Mouse (Mus musculus) lung, postnatal 0 days (tissue): ENCODE data around the gene Chp2.

ENCODE experiments used
- CTCF ChIP-seq: IDR thresholded peaks from 2 replicates; pipeline ENCODE4 v1.5.1; 2016; ENCODE audit warnings: antibody characterized with exemption, mild to moderate bottlenecking
- EP300 ChIP-seq: IDR thresholded peaks from 2 replicates; pipeline ENCODE4 v1.6.1; 2016; ENCODE audit warnings: antibody characterized with exemption, mild to moderate bottlenecking, control low read depth

DNA sequence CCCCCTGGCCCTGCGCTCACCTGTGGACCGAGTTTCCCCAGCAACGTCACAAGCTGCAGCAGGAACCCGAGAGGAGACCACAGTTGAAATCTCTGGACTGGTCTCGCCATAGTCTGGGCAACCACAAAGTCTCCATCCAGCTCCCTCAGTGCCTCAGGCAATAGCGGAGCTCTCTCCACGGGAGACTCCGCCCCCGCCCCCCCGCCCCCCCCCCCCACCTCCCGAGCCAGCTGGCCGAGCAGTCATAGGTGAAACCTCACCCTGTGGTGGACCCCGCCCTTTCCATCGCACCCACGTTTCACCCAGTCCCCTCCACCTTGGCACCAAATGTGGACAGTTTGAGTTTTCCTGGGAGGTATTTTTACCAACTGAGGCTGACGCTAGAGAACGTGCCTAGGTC, 33.3 kb upstream of the Chp2 start, which contains the start of gene Ern2:
- TF ChIP-seq EP300 (no peak), CTCF (no peak)
